Mouse (Mus musculus) bone marrow, adult 2 months (tissue): ENCODE data around the gene Nfkbie. TPM values are rescaled to one million over a fixed set of nuclear protein-coding genes. Genes with fewer than 3 reads are reported as not detected.

Source experiments
- H3K27ac ChIP-seq: fragments of 200-500 bp; 2 replicates; pipeline ENCODE4 v1.5.1; 2012; ENCODE audit warnings: low read depth, mild to moderate bottlenecking, control low read depth, inconsistent platforms, low read length; ENCODE audit not compliant: control insufficient read depth, poor library complexity, insufficient read depth
- H3K4me1 ChIP-seq: fragments of 200-500 bp; 2 replicates; pipeline ENCODE4 v1.6.1; 2011; ENCODE audit warnings: low read length; ENCODE audit not compliant: control insufficient read depth, insufficient read depth
- H3K4me3 ChIP-seq: fragments of 200-500 bp; replicated peaks from 2 replicates; pipeline ENCODE3; 2011; ENCODE audit warnings: mild to moderate bottlenecking, low read depth, low read length, control low read depth; ENCODE audit not compliant: control insufficient read depth
- CTCF ChIP-seq: fragments of 200-500 bp; IDR thresholded peaks from 2 replicates; pipeline ENCODE4 v1.5.1; 2011; ENCODE audit warnings: low read length, control low read depth; ENCODE audit not compliant: control insufficient read depth, insufficient read depth
- POLR2A ChIP-seq: fragments of 200-500 bp; IDR thresholded peaks from 2 replicates; pipeline ENCODE4 v1.6.1; 2011; ENCODE audit warnings: low read depth, mild to moderate bottlenecking, control low read depth, low read length, borderline replicate concordance; ENCODE audit not compliant: control insufficient read depth
- WGBS: fragments of 180-500 bp; shearing (Covaris S2); methylation state at CpG from one replicate; pipeline ENCODE4 v1.1.7; 2018; 5-methylcytosine and 5-hydroxymethylcytosine counted together
- polyA plus RNA-seq: library from polyadenylated mRNA; stranded (reverse); fragments of >200 nt; gene quantifications from 2 replicates; pipeline ENCODE4 v1.2.4, GENCODE M21; 2011; ENCODE audit warnings: low replicate concordance; ENCODE audit not compliant: missing spikeins, insufficient read depth, insufficient read length

Nfkbie gene
- polyA plus RNA-seq, 1 experiment = 14.8 TPM

DNA sequence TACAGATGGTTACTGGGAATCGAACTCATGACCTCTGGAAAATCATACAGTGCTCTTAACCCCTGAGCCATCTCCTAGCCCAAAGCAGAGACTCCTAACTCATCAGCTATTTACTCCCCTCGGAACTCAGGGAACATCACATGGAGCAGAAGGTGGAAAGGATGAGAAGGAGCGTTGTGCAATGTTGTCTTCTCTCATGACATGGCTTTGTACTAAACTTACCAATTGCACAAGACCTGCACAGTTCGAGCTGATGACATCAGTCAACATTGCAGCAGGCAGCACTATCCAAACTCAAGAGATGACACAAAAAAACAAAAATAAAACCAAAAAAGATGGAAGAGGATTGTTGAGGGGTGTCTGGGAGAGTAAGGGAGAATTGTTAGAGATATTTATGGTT lies 52.9 kb downstream of the Nfkbie start:
- TF ChIP-seq POLR2A = no peak
- TF ChIP-seq CTCF = no peak
- 54% methylated on average over 4 of the region's 4 CpGs for WGBS
- no peak overlapping the region for H3K27ac ChIP-seq
- H3K4me3 ChIP-seq = no peak overlapping the region
- H3K4me1 ChIP-seq = no peaks in the 10 kb centered on the region; the same call in 1 of the 2 replicates

GRCm38 (mm10) chr17:45610144-45610866 lies 54.8 kb downstream of the Nfkbie start:
- H3K27ac ChIP-seq = no peak overlapping the region

DNA sequence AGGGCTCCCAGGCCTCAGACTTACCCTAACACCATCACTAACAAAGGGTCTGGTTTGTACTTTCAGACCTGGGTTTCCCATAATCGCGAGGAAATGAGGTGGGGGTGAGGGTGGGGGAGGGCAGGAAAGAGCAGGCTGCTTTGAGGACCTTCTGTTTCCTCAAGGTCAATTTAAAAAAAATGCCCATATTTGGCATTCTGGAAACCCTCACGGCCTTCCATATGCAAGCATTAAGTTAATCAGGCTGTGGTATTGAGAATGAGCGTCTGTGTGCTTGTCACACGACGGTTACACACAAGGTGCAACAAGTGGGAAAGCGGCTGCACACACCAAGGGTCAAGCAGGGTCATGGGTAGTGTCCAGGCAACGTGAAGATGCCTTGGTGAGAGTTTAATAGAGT lies 56.5 kb downstream of the Nfkbie start:
- no peak for TF ChIP-seq CTCF
- no peak overlapping the region for H3K4me3 ChIP-seq
- H3K4me1 ChIP-seq = no peaks in the 10 kb centered on the region; the same call in 1 of the 2 replicates
- H3K27ac ChIP-seq = no peak overlapping the region
- 67% methylated on average over 8 of the region's 8 CpGs for WGBS

More at GRCm38 (mm10) chr17:45610144-45610866, 54.8 kb downstream of the Nfkbie start:
- Histone ChIP-seq H3K4me3 (no peak overlapping the region), H3K4me1 (no peaks in the 10 kb centered on the region; the same call in 1 of the 2 replicates)
- 59% methylated on average over 5 of the region's 5 CpGs for WGBS
- TF ChIP-seq CTCF (no peak), POLR2A (no peak)

Other genes with a start within 250 kb of the Nfkbie start
- gene Cdc5l, start 122.0 kb upstream of the Nfkbie start, polyA plus RNA-seq = 28.3 and 44.9 TPM in 2 replicates
- not detected in 2 replicates for gene Spats1, start 80.3 kb upstream of the Nfkbie start, polyA plus RNA-seq
- gene Aars2, start 48.9 kb upstream of the Nfkbie start, polyA plus RNA-seq = 3.7 and 10.1 TPM in 2 replicates
- gene Tcte1, start 32.3 kb upstream of the Nfkbie start, polyA plus RNA-seq = 0.41 TPM in 1 of 2 replicates, not detected in the other
- 1.5 and 4.3 TPM in 2 replicates for gene Tmem151b, start 6.0 kb upstream of the Nfkbie start, polyA plus RNA-seq
- 14.7 and 22.7 TPM in 2 replicates for gene Slc35b2, start 8.2 kb downstream of the Nfkbie start, polyA plus RNA-seq
- gene Hsp90ab1, start 17.6 kb downstream of the Nfkbie start, polyA plus RNA-seq = 576 and 1,077 TPM in 2 replicates
- 73.1 and 109 TPM in 2 replicates for gene Slc29a1, start 43.9 kb downstream of the Nfkbie start, polyA plus RNA-seq
- gene Mymx, start 46.4 kb downstream of the Nfkbie start, polyA plus RNA-seq = 9.3 TPM in 1 of 2 replicates, not detected in the other
- 6.7 TPM in 1 of 2 replicates, not detected in the other for gene Capn11, start 103.6 kb downstream of the Nfkbie start, polyA plus RNA-seq
- gene Mrpl14, start 130.6 kb downstream of the Nfkbie start, polyA plus RNA-seq = 43.4 and 56.4 TPM in 2 replicates
- 16.2 and 19.1 TPM in 2 replicates for gene Tmem63b, start 131.2 kb downstream of the Nfkbie start, polyA plus RNA-seq
- gene 1600014C23Rik, start 178.1 kb downstream of the Nfkbie start, polyA plus RNA-seq = not detected in 2 replicates